Mouse (Mus musculus): ENCODE results near the gene Glce. TPM values are rescaled to one million over a fixed set of nuclear protein-coding genes. Genes with fewer than 3 reads are reported as not detected.

The Glce gene
- total RNA-seq, 2 experiments from 2014 or later: 28.5 to 31.1 TPM

Small RNA genes lying within 50 kb of the gene (microRNA-seq; reads per million reads assigned to microRNA genes)
- gene Mir5133: not detected

Other genes with a start within 250 kb of the Glce start
- gene Rplp1, start 208.1 kb downstream of the Glce start, total RNA-seq (2021): 1,000 to 10,000 TPM; 1,300 to 1,479 TPM
- 1 to 10 TPM; 2.6 to 3.6 TPM for gene Kif23, start 175.9 kb downstream of the Glce start, total RNA-seq (2021)
- gene Paqr5, start 95.8 kb downstream of the Glce start, total RNA-seq (2021): 1 to 10 TPM; 3.4 to 4.6 TPM
- gene Spesp1, start 159.6 kb upstream of the Glce start, total RNA-seq (2021): under 1 TPM in 1 of 2 experiments, not detected in 1; 0.16 TPM
- 100 to 1,000 TPM; 232 to 281 TPM for gene Anp32a, start 218.6 kb upstream of the Glce start, total RNA-seq (2021)